Mouse (Mus musculus) heart, adult 8-10 months (tissue): ENCODE measurements around the gene Tmem170b. TPM values are rescaled to one million over a fixed set of nuclear protein-coding genes. Genes with fewer than 3 reads are reported as not detected.

Experiments used
- DNase-seq: peaks from one replicate; pipeline ENCODE4 v3.0.0; 2022; ENCODE audit warnings: low spot score
- total RNA-seq, 4 experiments: library from RNA; stranded (reverse); gene quantifications; 2 replicates each; pipeline ENCODE4 v1.2.4; 2022

Tmem170b gene
- total RNA-seq, 4 experiments from 2014 or later, result 22.2 to 26.4 (median 24.5) TPM

DNA sequence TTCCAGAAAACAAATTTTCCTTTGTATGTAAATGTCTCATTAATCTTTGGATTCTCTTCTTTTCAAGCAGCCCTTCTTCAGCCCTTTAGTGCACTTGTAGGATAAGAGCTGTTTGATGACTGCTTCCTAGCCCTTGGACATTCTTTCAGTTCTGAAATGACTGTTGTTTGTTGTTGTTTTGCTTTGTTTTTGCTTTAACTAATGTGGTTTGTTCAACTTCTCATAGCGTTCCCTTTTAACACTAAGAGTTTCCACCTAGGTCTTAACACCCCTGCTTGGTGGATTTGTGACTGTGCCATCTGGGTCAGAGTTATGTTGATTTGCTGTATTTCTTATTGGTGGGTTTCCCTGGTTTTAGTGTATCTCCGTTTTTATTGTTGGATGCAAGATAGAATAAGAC lies 8.8 kb downstream of the Tmem170b start:
- no peak for DNase-seq

DNA sequence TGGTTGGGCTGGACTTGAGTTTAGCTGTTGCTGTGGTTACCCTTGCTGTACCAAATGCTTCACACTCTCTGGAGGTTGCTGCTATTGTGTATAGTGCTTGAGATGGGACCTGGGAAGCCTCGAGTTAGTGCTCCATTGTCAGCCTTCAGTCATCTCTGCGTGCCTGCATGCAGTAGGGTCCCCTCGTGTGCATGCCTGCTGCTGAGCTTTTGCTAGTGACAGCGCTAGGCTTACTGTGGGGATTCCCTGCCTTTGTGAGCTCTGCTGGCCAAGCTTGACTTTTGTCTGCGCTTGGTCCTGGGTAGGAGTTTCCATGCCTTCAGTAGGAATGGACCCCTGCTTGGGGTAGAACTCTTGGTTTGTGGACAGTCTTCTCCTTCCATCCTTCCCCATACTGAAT lies 9.3 kb downstream of the Tmem170b start:
- DNase-seq, result no peak

DNA sequence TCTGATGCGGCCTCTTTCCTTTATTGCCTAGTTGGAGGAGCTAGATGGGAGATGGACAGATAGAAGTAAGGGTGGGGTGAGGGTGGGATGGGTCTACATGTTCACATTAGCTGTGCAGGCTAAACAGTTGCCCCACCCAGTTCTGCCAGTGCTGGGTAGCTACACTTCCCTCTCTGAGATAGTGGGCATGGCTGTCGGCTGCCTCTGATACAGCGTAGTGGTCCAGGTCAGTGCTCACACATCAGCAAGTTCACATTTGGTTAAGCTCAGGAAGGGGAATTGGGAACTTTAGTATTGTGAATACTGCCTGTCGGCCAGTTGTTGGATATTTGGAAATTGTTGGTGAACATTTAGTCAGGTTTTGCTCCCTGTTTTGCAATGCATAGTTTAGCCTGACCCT lies 13.8 kb downstream of the Tmem170b start:
- no peak for DNase-seq

- no peak for DNase-seq
These were observed 14.4 kb downstream of the Tmem170b start for GRCm38 (mm10) chr13:41620132-41620531.

GRCm38 (mm10) chr13:41624123-41624522 lies 18.4 kb downstream of the Tmem170b start:
- no peak for DNase-seq

- DNase-seq, result no peak
These were observed 19.5 kb downstream of the Tmem170b start for GRCm38 (mm10) chr13:41625248-41625647.

GRCm38 (mm10) chr13:41627277-41627916 lies 21.7 kb downstream of the Tmem170b start:
- DNase-seq, result no peak

GRCm38 (mm10) chr13:41634401-41634818 lies 28.7 kb downstream of the Tmem170b start:
- peak; percentile 67 for DNase-seq

GRCm38 (mm10) chr13:41638083-41638482 lies 32.4 kb downstream of the Tmem170b start:
- no peak for DNase-seq

GRCm38 (mm10) chr13:41642851-41643250 lies 37.1 kb downstream of the Tmem170b start:
- DNase-seq, result peak; percentile 79

- peak; percentile 52 for DNase-seq
These were observed 38.1 kb downstream of the Tmem170b start for GRCm38 (mm10) chr13:41643798-41644197.

DNA sequence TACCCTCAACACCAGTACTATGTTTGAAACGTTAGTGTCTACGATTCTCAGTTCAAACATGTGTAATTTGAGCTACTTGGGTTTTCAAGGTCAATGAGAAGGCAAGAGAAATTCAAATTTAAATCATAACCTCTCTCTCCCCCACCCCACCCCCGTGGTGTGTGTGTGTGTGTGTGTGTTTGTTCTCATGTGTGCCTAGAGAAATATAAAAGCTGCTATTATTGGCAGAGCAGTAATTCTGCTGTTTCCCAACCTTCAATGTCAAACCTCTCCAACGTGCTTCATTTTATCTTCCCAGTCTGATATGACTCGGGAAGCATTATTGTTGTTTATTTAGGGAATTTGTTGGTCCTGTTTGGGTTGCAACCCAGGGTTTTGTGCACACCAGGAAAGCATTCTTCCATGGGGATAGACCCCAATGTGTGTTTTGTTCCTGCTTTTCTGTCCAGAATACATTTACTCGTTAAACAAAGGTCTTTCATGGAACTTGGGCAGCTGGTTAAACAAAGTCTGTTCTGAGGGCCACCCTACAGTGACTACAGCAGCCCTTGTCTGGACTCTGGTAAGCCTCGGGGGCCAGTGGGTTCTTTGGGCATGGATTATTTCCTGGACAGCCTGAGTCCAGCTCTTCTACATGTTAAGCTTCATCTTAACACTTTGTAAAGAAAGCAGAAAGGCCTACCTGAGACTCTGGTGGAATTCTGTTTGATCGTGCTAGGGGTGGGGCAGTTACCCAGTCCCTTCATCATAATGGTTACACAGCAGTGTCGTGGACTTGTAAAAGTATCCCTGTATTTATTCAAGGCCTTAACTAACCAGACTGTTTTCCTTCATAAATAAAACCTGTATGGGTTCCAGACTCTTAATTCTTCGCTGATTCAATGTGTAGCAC lies 39.1 kb downstream of the Tmem170b start:
- no peak for DNase-seq

DNA sequence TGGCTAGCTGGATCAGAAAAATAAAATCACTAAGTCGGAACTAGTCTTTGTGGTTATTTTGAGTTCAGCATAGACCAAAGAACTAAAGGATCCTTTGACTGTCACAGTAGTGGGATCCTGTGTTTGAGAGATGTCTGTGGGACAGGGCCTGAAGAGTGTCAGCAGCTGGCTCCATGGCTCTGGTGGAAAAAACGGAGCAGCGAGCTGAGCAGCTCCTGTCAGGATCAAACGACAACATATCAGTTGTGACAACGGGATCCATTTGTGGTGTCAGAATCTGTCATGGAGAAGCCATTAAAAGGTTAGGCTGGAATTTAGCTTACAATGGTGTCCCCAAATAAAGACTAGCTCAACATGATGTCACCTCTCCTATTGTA lies 39.8 kb downstream of the Tmem170b start:
- DNase-seq, result no peak

DNA sequence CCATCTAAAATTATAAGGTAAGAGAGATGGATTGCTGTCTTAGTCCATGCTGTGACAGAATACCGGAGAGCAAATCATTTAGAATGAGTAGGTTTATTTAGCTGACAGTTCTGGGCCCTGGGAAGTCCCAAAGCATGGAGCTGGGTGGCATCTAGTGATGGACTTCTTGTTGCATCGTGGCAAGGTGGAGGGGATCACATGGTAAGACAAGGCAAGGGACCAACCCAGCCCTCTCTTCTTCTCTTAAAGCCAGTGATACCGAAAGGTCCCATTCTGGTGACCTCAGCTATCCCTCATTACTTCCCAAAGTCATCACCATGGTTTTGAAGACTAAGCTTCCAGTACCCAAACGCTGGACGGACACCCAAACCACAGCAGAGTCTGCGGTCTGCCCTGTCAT lies 42.3 kb downstream of the Tmem170b start:
- no peak for DNase-seq

GRCm38 (mm10) chr13:41650665-41651064 lies 45.0 kb downstream of the Tmem170b start:
- no peak for DNase-seq

- no peak for DNase-seq
These were observed 48.1 kb downstream of the Tmem170b start for GRCm38 (mm10) chr13:41653791-41654190.

DNA sequence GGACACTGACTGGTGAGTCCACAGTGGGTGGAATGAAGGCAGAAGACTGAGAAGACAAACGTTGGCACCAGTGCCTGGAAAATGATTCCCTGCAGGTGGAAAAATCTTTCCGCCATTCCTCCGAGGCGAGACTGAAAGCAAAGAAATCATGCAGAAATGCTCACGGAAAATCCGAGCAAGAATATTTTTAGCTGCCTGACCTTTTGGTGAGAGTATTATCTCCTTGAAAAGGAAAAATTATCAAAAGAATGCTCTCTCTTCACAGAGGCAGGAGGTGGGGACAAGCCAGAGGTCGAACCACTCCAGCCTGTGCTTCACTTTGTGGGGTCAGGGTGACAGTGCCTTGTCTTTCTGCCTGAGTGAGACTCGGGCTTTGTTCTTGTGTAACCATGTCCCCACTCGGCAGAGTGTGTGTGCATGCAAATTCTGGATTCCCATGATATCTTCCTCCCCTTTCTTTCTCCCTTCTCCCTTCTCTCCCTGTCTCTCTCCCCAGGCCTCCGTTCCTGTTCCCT lies 49.9 kb downstream of the Tmem170b start:
- no peak for DNase-seq

DNA sequence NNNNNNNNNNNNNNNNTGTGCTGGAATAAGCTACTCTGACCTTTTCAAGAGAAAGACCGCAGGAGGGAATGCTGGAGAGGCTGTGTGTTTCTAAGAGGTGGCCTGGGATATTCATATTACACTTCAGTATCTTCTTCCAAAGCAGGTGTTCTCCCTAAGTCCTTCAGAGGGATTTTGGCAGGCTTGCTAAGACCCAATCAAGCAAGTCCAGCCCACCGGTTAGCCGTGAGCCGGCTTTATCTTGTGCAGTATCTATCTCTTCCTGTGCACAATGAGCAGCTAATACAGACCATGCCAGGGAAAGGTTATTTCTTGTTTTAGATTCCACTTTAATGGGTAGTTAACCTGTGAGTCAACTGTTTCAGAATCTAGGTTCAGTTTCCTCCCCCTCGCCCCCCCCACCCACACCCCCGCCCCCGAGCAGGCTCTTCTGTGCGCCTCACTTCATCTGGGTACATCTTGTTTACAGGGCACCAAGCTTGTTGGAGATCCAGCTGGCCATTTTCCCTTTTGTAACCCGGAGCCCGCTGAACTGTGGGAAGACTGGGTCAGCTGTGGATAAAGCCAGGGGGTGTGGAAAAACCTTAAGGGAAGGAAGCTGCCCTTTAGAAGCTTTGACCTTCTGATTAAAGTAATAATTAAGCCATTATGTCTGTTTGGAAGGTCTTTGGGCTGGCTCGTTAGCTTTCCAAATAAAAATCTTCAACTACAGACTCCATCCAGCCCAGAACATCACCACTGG lies 54.5 kb downstream of the Tmem170b start:
- no peak for DNase-seq

GRCm38 (mm10) chr13:41661116-41661515 lies 55.4 kb downstream of the Tmem170b start:
- no peak for DNase-seq

DNA sequence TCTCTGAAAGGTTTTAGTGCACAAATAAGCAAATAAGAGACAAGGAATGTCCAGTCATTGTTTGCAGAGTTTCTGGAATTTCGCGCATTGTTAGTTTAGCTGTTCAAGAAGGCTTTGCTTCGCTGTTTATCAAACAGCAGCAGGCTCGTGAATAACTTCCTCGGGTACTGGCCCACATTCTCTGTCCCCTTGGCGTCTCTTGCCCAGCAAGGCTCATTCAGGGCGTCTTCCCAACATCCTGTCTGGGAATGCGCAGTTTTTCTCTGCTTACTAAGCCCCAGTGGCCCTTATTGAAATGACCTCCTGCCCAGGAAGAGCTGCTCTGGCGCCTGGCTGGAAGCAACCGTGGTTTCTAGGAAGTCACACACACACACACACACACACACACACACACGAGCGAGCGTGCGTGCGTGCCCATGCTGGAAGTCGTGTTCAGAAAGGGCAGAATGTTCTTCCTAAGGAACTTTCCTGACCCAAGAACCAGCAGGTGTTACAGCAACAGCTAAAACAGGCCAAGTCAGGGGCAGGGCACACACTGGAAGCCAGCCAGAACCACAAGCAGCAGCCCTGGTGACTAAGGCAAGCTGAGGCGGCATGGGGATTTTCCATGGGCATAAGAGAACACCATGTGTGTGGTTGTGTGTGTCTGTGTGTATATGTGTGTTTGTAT lies 56.8 kb downstream of the Tmem170b start:
- DNase-seq, result peak; percentile 58

GRCm38 (mm10) chr13:41663501-41664195 lies 57.9 kb downstream of the Tmem170b start:
- no peak for DNase-seq
